Mouse (Mus musculus) forebrain, embryonic 16.5 days (tissue): ENCODE data around the gene Mitf. TPM values are rescaled to one million over a fixed set of nuclear protein-coding genes. Genes with fewer than 3 reads are reported as not detected.
A peak's percentile ranks its signal among the peaks of the same experiment; 100 is the strongest.

ENCODE experiments used
- ATAC-seq: fragments of 200-750 bp; cut with Nextera tagmentation; 2 replicates; pipeline ENCODE4 v1.8.0; 2017; ENCODE audit warnings: mild to moderate bottlenecking, moderate library complexity
- H3K27ac ChIP-seq: fragments of 300-500 bp; sonication (generic); 2 replicates; pipeline ENCODE4 v1.5.1; 2014; ENCODE audit warnings: low read length, control low read depth
- H3K27me3 ChIP-seq: fragments of 300-500 bp; sonication (generic); replicated peaks from 2 replicates; pipeline ENCODE4 v1.6.1; 2014; ENCODE audit warnings: low read length; ENCODE audit not compliant: control insufficient read depth, insufficient read depth
- H3K36me3 ChIP-seq: fragments of 300-500 bp; sonication (generic); 2 replicates; pipeline ENCODE4 v1.6.1; 2014; ENCODE audit not compliant: control insufficient read depth, insufficient read depth
- H3K4me1 ChIP-seq: fragments of 300-500 bp; sonication (generic); replicated peaks from 2 replicates; pipeline ENCODE4 v1.6.1; 2014; ENCODE audit warnings: low read length; ENCODE audit not compliant: control insufficient read depth, insufficient read depth
- H3K4me2 ChIP-seq: fragments of 300-500 bp; sonication (generic); 2 replicates; pipeline ENCODE4 v1.6.1; 2014; ENCODE audit warnings: mild to moderate bottlenecking, low read length, control low read depth
- H3K4me3 ChIP-seq: fragments of 300-500 bp; sonication (generic); replicated peaks from 2 replicates; pipeline ENCODE4 v1.5.1; 2014; ENCODE audit warnings: mild to moderate bottlenecking, low read length, control low read depth
- H3K9ac ChIP-seq: fragments of 300-500 bp; sonication (generic); replicated peaks from 2 replicates; pipeline ENCODE4 v1.6.1; 2014; ENCODE audit warnings: low read depth, low read length, control low read depth
- H3K9me3 ChIP-seq: fragments of 300-500 bp; sonication (generic); 2 replicates; pipeline ENCODE4 v1.6.1; 2016; ENCODE audit warnings: low read length; ENCODE audit not compliant: control insufficient read depth
- WGBS: fragments of 180-500 bp; shearing (Covaris S2); extraction: QIAGEN DNeasy Blood & Tissue Kit; methylation state at CpG from one replicate; pipeline ENCODE4 v1.1.7; 2014; 5-methylcytosine and 5-hydroxymethylcytosine counted together
- polyA plus RNA-seq: library from polyadenylated mRNA; unstranded; fragments of >200 nt; fragmentation: Nextera tagmentation; extraction: Ambion mirVana; gene quantifications from 2 replicates; pipeline ENCODE4 v1.2.1, GENCODE M21; 2015

Gene Mitf
- polyA plus RNA-seq, 1 experiment from 2014 or later, result 0.84 TPM

- H3K4me3 ChIP-seq, result no peak overlapping the region
- no peaks in the 10 kb centered on the region for H3K27me3 ChIP-seq
- no peak overlapping the region for H3K27ac ChIP-seq
- H3K9me3 ChIP-seq, result no peaks in the 10 kb centered on the region
- H3K4me1 ChIP-seq, result no peaks in the 10 kb centered on the region
- no peak overlapping the region for H3K9ac ChIP-seq
- H3K4me2 ChIP-seq, result no peak overlapping the region
- 83% methylated on average over 1 of the region's 1 CpGs for WGBS
- ATAC-seq, result no peak
- no peaks in the 10 kb centered on the region for H3K36me3 ChIP-seq
These were observed 10.0 kb downstream of the Mitf start for GRCm38 (mm10) chr6:97816806-97817205.

DNA sequence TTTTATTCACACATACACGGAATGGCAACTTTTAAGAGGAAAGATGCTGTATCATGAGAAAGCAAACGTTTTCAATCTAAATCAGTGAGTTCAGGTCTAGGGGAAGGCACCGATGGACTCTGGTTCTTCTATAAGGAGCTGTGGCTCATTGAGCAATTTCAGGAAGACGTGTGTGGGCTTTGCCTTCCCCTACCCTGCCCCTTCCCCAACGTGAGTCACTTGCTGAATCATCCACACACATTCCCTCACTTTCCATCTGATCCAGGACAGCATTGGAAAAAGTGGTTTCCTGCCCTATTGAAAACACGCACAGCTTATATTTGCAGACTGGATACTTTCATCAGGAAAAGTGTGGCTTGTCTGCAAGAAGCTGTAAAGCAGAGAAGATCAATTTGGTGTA is 11.3 kb downstream of the Mitf start:
- H3K27ac ChIP-seq, result no peak overlapping the region
- no peak overlapping the region for H3K4me3 ChIP-seq
- no peak overlapping the region for H3K4me2 ChIP-seq
- no peaks in the 10 kb centered on the region for H3K4me1 ChIP-seq
- no peaks in the 10 kb centered on the region for H3K36me3 ChIP-seq
- H3K27me3 ChIP-seq, result no peaks in the 10 kb centered on the region
- no peaks in the 10 kb centered on the region for H3K9me3 ChIP-seq
- no peak for ATAC-seq
- 58% methylated on average over 6 of the region's 6 CpGs for WGBS
- no peak overlapping the region for H3K9ac ChIP-seq

GRCm38 (mm10) chr6:97818948-97819347 is 12.1 kb downstream of the Mitf start:
- Histone ChIP-seq H3K4me2 (no peak overlapping the region), H3K9ac (no peak overlapping the region), H3K27me3 (no peaks in the 10 kb centered on the region), H3K36me3 (no peaks in the 10 kb centered on the region), H3K4me3 (no peak overlapping the region), H3K9me3 (no peaks in the 10 kb centered on the region), H3K4me1 (no peaks in the 10 kb centered on the region), H3K27ac (no peak overlapping the region)
- ATAC-seq, result no peak
- 84% methylated on average over 5 of the region's 5 CpGs for WGBS

DNA sequence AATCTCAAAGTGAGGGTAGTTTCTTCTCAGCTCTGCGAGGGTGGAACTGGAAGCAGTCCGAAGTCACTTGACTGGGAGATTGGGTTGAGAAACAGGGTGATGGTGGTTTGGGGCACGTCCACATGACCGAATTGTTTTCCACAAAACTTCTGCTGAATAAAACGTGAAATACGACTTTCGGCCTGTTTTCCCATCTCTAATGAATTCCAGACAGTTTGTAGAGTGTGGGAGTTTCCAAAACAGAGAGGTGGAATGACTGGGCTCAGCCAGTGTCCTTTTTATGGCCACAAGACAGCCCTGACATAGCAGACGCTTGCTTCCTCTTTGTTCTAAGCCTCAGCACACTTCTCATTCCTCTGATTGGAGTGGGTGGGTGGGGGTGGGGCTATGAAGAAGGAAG is 13.7 kb downstream of the Mitf start:
- Histone ChIP-seq H3K4me2 (no peak overlapping the region), H3K27ac (no peak overlapping the region), H3K27me3 (no peaks in the 10 kb centered on the region), H3K4me3 (no peak overlapping the region), H3K9ac (no peak overlapping the region), H3K9me3 (no peaks in the 10 kb centered on the region), H3K4me1 (no peaks in the 10 kb centered on the region), H3K36me3 (no peaks in the 10 kb centered on the region)
- WGBS, result 84% methylated on average over 8 of the region's 8 CpGs
- ATAC-seq, result no peak

GRCm38 (mm10) chr6:97821811-97822210 is 15.0 kb downstream of the Mitf start:
- whole genome bisulfite sequencing, result 73% methylated on average over 7 of the region's 7 CpGs
- ATAC-seq, result no peak
- no peaks in the 10 kb centered on the region for H3K36me3 ChIP-seq

GRCm38 (mm10) chr6:97826642-97827275 is 19.9 kb downstream of the Mitf start:
- no peak overlapping the region for H3K27ac ChIP-seq
- WGBS, result 94% methylated on average over 7 of the region's 7 CpGs

More at GRCm38 (mm10) chr6:97821811-97822210, 15.0 kb downstream of the Mitf start:
- H3K4me3 ChIP-seq, result no peak overlapping the region
- H3K4me2 ChIP-seq, result no peak overlapping the region
- H3K27ac ChIP-seq, result no peak overlapping the region
- H3K27me3 ChIP-seq, result no peaks in the 10 kb centered on the region
- no peak overlapping the region for H3K9ac ChIP-seq
- no peaks in the 10 kb centered on the region for H3K9me3 ChIP-seq
- H3K4me1 ChIP-seq, result no peaks in the 10 kb centered on the region

DNA sequence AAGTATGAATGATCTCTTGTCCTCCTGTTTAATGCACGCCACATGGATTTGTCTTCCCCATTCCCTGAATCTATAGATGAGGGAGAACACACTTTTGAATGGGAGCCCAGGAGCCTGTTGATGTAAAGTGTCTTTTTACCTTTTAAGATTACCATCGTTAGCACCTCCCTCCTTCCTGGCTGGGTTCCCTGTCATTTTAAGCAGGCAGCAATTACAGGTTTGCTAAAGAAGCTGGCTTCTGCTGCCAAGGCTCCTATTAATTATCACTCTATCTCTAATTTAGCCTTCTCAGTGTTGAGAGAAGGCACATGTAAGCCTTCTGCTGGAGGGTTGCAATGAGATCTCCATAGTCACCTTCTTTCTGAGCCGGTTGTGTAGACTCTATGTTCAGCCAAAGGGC is 21.2 kb downstream of the Mitf start:
- Histone ChIP-seq H3K27me3 (no peaks in the 10 kb centered on the region), H3K4me1 (peaks cover 5% of the 10 kb centered on the region), H3K4me2 (no peak overlapping the region), H3K36me3 (no peaks in the 10 kb centered on the region), H3K9ac (no peak overlapping the region), H3K4me3 (no peak overlapping the region), H3K27ac (no peak overlapping the region), H3K9me3 (no peaks in the 10 kb centered on the region)
- 0 out of 2 replicates have a peak, but pooled peaks have one; percentile 31 for ATAC-seq
- 31% methylated on average over 3 of the region's 3 CpGs for WGBS

More at GRCm38 (mm10) chr6:97826642-97827275, 19.9 kb downstream of the Mitf start:
- no peak overlapping the region for H3K4me3 ChIP-seq
- no peak for ATAC-seq
- peaks cover 5% of the 10 kb centered on the region for H3K4me1 ChIP-seq
- H3K9me3 ChIP-seq, result no peaks in the 10 kb centered on the region
- no peak overlapping the region for H3K4me2 ChIP-seq
- H3K27me3 ChIP-seq, result no peaks in the 10 kb centered on the region
- H3K36me3 ChIP-seq, result no peaks in the 10 kb centered on the region
- H3K9ac ChIP-seq, result no peak overlapping the region

DNA sequence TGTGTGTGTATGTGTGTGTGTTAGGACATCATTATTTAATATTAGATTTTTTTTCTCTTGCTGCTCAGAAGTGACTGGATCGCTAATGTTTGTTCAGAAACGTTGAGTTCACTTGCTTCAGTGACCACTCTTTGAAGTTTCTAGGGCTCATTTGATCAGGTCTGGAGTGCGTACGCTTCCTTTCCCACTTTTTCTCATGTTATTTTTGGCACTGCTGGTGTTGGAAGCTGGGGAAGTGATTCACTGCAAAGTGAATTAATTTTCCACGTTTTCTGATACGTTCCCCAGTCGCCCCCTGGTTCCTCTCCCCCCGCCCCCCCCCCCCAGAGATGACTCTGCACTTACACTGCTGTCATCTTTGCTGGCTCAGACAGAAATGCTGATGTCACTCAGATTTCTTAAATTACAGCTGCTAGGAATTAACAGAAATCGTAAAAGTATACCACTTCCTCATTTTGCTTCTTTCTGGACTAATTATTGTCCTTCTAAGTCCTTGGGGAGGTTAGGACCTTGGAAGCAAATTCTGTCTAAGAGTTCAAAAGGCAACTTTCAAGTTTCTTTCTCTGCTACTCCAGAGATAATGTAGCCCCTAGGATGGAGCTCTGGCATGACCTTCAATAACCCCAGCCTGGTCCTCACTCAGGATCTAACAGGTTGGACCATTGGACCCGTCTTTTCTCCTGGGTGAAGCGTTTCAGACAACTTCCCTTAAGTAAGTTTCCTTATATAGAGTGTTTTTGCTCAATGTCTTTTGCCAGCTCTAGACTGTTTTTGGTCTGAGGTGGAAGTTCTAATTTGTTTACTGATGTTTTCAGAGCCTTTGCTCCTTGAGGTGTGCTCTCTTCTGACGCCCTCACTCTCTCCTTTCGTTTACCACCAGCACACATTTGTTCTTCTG is 22.2 kb downstream of the Mitf start:
- Histone ChIP-seq H3K4me1 (peaks cover 5% of the 10 kb centered on the region), H3K27me3 (no peaks in the 10 kb centered on the region), H3K4me2 (no peak overlapping the region), H3K27ac (no peak overlapping the region), H3K9ac (no peak overlapping the region), H3K4me3 (no peak overlapping the region), H3K9me3 (no peaks in the 10 kb centered on the region), H3K36me3 (no peaks in the 10 kb centered on the region)
- WGBS, result 70% methylated on average over 12 of the region's 13 CpGs
- no peak for ATAC-seq

- no peaks in the 10 kb centered on the region for H3K9me3 ChIP-seq
- no peak overlapping the region for H3K27ac ChIP-seq
- H3K36me3 ChIP-seq, result no peaks in the 10 kb centered on the region
- peaks cover 5% of the 10 kb centered on the region for H3K4me1 ChIP-seq
- ATAC-seq, result no peak
- H3K27me3 ChIP-seq, result no peaks in the 10 kb centered on the region
- H3K4me3 ChIP-seq, result no peak overlapping the region
- WGBS, result 92% methylated on average over 4 of the region's 4 CpGs
- no peak overlapping the region for H3K9ac ChIP-seq
- H3K4me2 ChIP-seq, result no peak overlapping the region
These were observed 25.6 kb downstream of the Mitf start for GRCm38 (mm10) chr6:97832501-97832900.
